Mouse (Mus musculus) hindbrain, embryonic 16.5 days (tissue): ENCODE measurements at regions not wholly inside any gene's neighbourhood (a gene's known extent, or its start where the extent isn't known, plus 50 kb on each side); places are given as distances from the start of the nearest gene placed in this dataset.

Experiments
- ATAC-seq: fragments of 200-750 bp; cut with Nextera tagmentation; 2 replicates; pipeline ENCODE4 v1.8.0; 2017; ENCODE audit warnings: moderate TSS enrichment, moderate library complexity
- H3K27ac ChIP-seq: fragments of 300-500 bp; sonication (generic); 2 replicates; pipeline ENCODE4 v1.5.1; 2014; ENCODE audit warnings: low read depth, mild to moderate bottlenecking, control low read depth, low read length, moderate library complexity
- H3K27me3 ChIP-seq: fragments of 300-500 bp; sonication (generic); replicated peaks from 2 replicates; pipeline ENCODE4 v1.6.1; 2014; ENCODE audit warnings: low read length; ENCODE audit not compliant: control insufficient read depth, insufficient read depth
- H3K36me3 ChIP-seq: fragments of 300-500 bp; sonication (generic); 2 replicates; pipeline ENCODE4 v1.6.1; 2014; ENCODE audit warnings: mild to moderate bottlenecking, low read length, moderate library complexity, mixed read lengths; ENCODE audit not compliant: control insufficient read depth, insufficient read depth
- H3K4me1 ChIP-seq: fragments of 300-500 bp; sonication (generic); 2 replicates; pipeline ENCODE4 v1.6.1; 2014; ENCODE audit warnings: low read depth, low read length; ENCODE audit not compliant: control insufficient read depth, insufficient read depth
- H3K4me2 ChIP-seq: fragments of 300-500 bp; sonication (generic); 2 replicates; pipeline ENCODE4 v1.6.1; 2014; ENCODE audit warnings: mild to moderate bottlenecking, low read length, control low read depth, moderate library complexity
- H3K4me3 ChIP-seq: fragments of 300-500 bp; sonication (generic); 2 replicates; pipeline ENCODE4 v1.5.1; 2014; ENCODE audit warnings: mild to moderate bottlenecking, low read length, control low read depth, moderate library complexity
- H3K9ac ChIP-seq: fragments of 300-500 bp; sonication (generic); 2 replicates; pipeline ENCODE4 v1.6.1; 2014; ENCODE audit warnings: low read depth, mild to moderate bottlenecking, control low read depth, low read length, moderate library complexity
- H3K9me3 ChIP-seq: fragments of 300-500 bp; sonication (generic); 2 replicates; pipeline ENCODE4 v1.6.1; 2014; ENCODE audit warnings: mild to moderate bottlenecking, low read length, moderate library complexity; ENCODE audit not compliant: control insufficient read depth
- WGBS: fragments of 180-500 bp; shearing (Covaris S2); extraction: QIAGEN DNeasy Blood & Tissue Kit; methylation state at CpG from one replicate; pipeline ENCODE4 v1.1.7; 2014; 5-methylcytosine and 5-hydroxymethylcytosine counted together

- Histone ChIP-seq H3K4me1 (no peaks in the 10 kb centered on the region), H3K27me3 (no peaks in the 10 kb centered on the region), H3K27ac (no peak overlapping the region), H3K36me3 (no peaks in the 10 kb centered on the region), H3K4me3 (no peak overlapping the region), H3K9me3 (no peaks in the 10 kb centered on the region), H3K9ac (no peak overlapping the region), H3K4me2 (no peak overlapping the region)
- WGBS = 94% methylated on average over 3 of the region's 3 CpGs
- ATAC-seq = no peak
Observed at GRCm38 (mm10) chr6:66482797-66483196, 52.4 kb upstream of the Mad2l1 start.
